Mouse (Mus musculus) myocyte (in vitro differentiated cells): ENCODE data around the gene Rftn1.

Experiments
- CEBPB ChIP-seq: IDR thresholded peaks from 2 replicates; pipeline ENCODE4 v1.6.1; 2011; ENCODE audit warnings: mild to moderate bottlenecking, moderate library complexity; ENCODE audit not compliant: poor library complexity, insufficient read depth, severe bottlenecking
- E2F4 ChIP-seq: IDR thresholded peaks from one replicate; pipeline ENCODE4 v1.6.1; 2011; ENCODE audit warnings: mild to moderate bottlenecking, control low read depth, moderate library complexity; ENCODE audit not compliant: insufficient read depth
- MAX ChIP-seq: IDR thresholded peaks from one replicate; pipeline ENCODE4 v1.6.1; 2011; ENCODE audit warnings: low read depth, mild to moderate bottlenecking, control low read depth
- MYOD1 ChIP-seq, 3 experiments: IDR thresholded peaks; one replicate each; pipeline ENCODE4 v1.6.1; 2011; ENCODE audit warnings: control low read depth in 2 of 3, low read depth in 2 of 3, mild to moderate bottlenecking in 2 of 3, moderate library complexity in 1 of 3; ENCODE audit not compliant: insufficient read length in 2 of 3, control insufficient read depth in 1 of 3
- MYOG ChIP-seq, 3 experiments: IDR thresholded peaks; one replicate each; pipeline ENCODE4 v1.6.1; 2011; ENCODE audit warnings: control low read depth in 2 of 3, low read depth in 2 of 3, mild to moderate bottlenecking in 2 of 3; ENCODE audit not compliant: insufficient read length in 2 of 3, control insufficient read depth in 1 of 3, insufficient read depth in 1 of 3
- POLR2A ChIP-seq: IDR thresholded peaks from one replicate; pipeline ENCODE4 v1.6.1; 2011; ENCODE audit warnings: low read depth, mild to moderate bottlenecking, control low read depth, moderate library complexity; ENCODE audit not compliant: insufficient read length
- POLR2AphosphoS2 ChIP-seq: IDR thresholded peaks from one replicate; pipeline ENCODE4 v1.6.1; 2011; ENCODE audit warnings: low read depth, control low read depth; ENCODE audit not compliant: insufficient read length
- REST ChIP-seq: IDR thresholded peaks from one replicate; pipeline ENCODE4 v1.6.1; 2011; ENCODE audit warnings: mild to moderate bottlenecking, control low read depth, moderate library complexity; ENCODE audit not compliant: insufficient read depth, insufficient read length
- SRF ChIP-seq: IDR thresholded peaks from one replicate; pipeline ENCODE4 v1.6.1; 2011; ENCODE audit warnings: low read depth; ENCODE audit not compliant: control insufficient read depth, insufficient read length
- TCF12 ChIP-seq: IDR thresholded peaks from one replicate; pipeline ENCODE4 v1.6.1; 2011; ENCODE audit warnings: mild to moderate bottlenecking, control low read depth; ENCODE audit not compliant: poor library complexity, insufficient read depth, severe bottlenecking
- USF1 ChIP-seq: IDR thresholded peaks from one replicate; pipeline ENCODE4 v1.6.1; 2011; ENCODE audit warnings: low read depth, mild to moderate bottlenecking, control low read depth, moderate library complexity

- TF ChIP-seq POLR2A (no peak), USF1 (no peak), E2F4 (no peak), MAX (no peak), MYOD1 (IDR thresholded peaks at IDR 0.05; ENCODE audit: control insufficient read depth in 1 of 3, insufficient read length in 2 of 3, low read depth in 2 of 3) (no peak), REST (no peak), TCF12 (no peak), POLR2AphosphoS2 (no peak), SRF (no peak), CEBPB (no peak), MYOG (IDR thresholded peaks at IDR 0.05; ENCODE audit: control insufficient read depth in 1 of 3, insufficient read depth in 1 of 3, insufficient read length in 2 of 3, low read depth in 2 of 3) (no peak)
Measured at GRCm38 (mm10) chr17:49965035-49965434, 225.4 kb downstream of the Rftn1 start.
